Mouse (Mus musculus) heart, adult 11 months (tissue): ENCODE measurements around the gene Hp.
A peak's percentile ranks its signal among the peaks of the same experiment; 100 is the strongest.

Experiments used
- DNase-seq: peaks from one replicate; pipeline ENCODE4 v3.0.0; 2022

Gene Hp

GRCm38 (mm10) chr8:109551663-109552062 lies 27.3 kb downstream of the Hp start:
- peak; percentile 83 for DNase-seq

DNA sequence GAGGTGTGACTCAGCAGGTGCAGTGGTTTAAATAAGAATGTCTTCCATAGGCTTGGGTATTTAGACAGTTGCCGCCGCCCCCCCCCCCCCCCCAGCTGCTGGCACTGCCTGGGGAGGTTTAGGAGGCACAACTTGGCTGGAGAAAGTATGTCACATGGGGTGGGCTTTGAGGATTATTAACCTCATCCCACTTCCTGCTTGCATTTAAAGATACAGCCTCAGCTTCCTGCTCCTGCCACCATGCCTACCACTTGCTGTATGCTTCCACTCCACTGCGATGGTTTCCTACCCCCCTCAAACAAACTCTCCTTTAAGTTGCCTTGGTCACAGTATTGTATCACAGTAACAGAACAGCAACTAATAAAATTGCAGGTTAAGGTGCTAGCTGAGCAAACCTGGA lies 34.9 kb downstream of the Hp start:
- DNase-seq, result no peak

GRCm38 (mm10) chr8:109542748-109543519 lies 36.0 kb downstream of the Hp start:
- DNase-seq, result no peak

DNA sequence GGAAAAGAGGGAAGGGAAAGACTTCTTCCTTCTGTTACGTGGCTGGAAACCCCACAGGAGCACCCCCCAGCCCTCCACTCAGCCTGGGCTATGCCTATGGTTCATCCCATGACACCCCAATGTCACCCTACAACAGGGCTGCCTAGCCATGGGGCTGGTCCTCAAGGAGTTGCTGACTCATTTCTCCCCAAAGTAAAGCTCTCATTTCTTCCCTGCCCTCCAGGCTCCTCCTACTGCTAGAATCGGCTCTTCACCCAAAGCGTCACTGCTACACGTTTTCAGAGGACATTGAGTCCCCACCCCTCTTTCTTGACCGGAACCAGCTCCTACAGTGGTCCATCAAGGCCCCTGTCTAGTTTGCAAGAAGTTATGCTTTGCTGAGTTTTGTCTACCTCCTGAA lies 36.8 kb downstream of the Hp start:
- no peak for DNase-seq

- peak; percentile 94 for DNase-seq
Measured at GRCm38 (mm10) chr8:109536703-109537102, 42.3 kb downstream of the Hp start.

DNA sequence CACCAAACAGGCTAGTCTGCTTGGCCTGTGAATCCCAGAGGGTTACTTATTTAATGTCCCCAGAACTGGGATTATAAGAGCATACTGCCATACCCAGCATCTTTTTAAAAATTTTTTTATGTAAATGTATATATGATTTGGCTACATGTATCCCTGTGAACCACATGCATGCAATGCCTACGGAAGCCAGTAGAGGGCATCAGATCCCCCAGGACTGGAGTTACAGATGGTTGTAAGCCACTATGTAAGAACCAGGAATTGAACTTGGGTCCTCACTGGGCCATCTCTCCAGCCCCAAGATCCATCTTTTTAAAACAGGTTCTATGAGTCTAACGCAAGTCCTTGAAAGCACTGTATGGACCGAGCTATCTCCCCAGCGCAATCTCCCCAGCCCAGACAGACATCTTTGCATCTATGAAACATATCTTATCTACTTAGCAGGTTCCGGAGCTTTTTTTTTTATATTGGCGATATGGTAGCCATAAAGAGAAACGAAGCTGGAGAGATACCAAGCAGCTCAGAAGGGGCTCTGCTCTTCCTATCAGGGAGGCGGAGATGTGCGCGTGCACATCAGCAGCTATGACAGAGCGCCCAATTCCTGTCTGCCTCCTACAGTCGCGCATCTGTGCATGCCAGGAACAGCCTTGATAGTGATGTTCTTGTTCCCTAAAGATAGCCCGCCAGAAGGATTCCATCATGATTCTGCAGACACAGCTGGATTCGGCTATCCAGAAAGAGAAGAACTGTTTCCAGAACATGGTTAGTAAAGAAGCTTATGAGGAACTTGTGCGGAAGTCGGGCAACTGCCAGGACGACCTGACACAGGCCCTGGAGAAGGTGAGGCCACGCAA lies 43.6 kb downstream of the Hp start:
- DNase-seq, result no peak
